ENCODE assay signal across 21 mouse cellular contexts in the genomic region with DNA sequence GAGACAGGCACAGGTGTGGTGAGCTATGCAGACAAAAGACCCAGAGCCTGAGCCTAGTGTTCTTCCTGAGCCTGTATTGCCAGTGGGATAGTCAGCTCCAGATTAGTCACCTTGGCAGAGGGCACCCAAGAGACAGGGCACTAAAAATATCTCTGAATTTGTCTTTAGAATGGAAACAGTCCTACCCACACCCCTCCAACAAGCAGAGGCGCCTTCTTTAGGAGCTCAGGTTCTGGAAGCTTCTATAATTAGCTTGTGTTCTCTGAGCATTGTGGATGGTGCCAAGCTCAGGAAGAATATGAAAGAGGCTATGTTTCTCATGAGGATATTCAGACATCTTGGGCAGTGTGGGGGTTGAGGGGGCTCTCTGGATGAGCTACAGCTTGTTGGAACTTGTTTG. TPM values are rescaled to one million over a fixed set of nuclear protein-coding genes. Genes with fewer than 3 reads are reported as not detected.
DNase-seq lines count a peak whose midpoint lies in the region; ATAC-seq and TF ChIP-seq lines count a peak whose summit lies in the region.
"Had no signal": no experiment of that assay in that cellular context is flagged by ENCODE, and none has a peak within 500 bp of the region (broad histone marks: within the 10 kb centered on the region; RNA-seq: fewer than 3 reads in every experiment).

No protein-coding gene starts in this region.

- 50% methylated on average over 1 of the region's 1 CpGs for WGBS in heart, embryonic 13.5 days
- 48% methylated on average over 1 of the region's 1 CpGs for WGBS in heart, embryonic 10.5 days
- WGBS in heart, embryonic 14.5 days, result 25% methylated on average over 1 of the region's 1 CpGs
- 28% methylated on average over 1 of the region's 1 CpGs for WGBS in olfactory bulb, adult 2 months

- no peaks in the 10 kb centered on the region for H3K36me3 ChIP-seq in heart, embryonic 13.5 days
- no peaks in the 10 kb centered on the region for H3K36me3 ChIP-seq in heart, embryonic 10.5 days
- no peaks in the 10 kb centered on the region for H3K36me3 ChIP-seq in heart, embryonic 14.5 days (ENCODE audit: control insufficient read depth, insufficient read depth, low read length)
- H3K36me3 ChIP-seq: forebrain, embryonic 15.5 days; G1E; limb, embryonic 12.5 days; liver, embryonic 12.5 days had no signal

- no peak for TF ChIP-seq POLR2A in olfactory bulb, adult 2 months (IDR thresholded peaks at IDR 0.05; ENCODE audit: insufficient read depth, low read depth, low read length)

- H3K27me3 ChIP-seq in heart, embryonic 13.5 days (replicated peaks), result no peaks in the 10 kb centered on the region; the same call in 1 of the 2 replicates
- H3K27me3 ChIP-seq in heart, embryonic 10.5 days (ENCODE audit: insufficient read depth, poor library complexity, severe bottlenecking), result peaks cover 34% of the 10 kb centered on the region
- no peaks in the 10 kb centered on the region for H3K27me3 ChIP-seq in heart, embryonic 14.5 days (ENCODE audit: control insufficient read depth, insufficient read depth, low read length)
- H3K27me3 ChIP-seq: forebrain, embryonic 15.5 days; limb, embryonic 12.5 days had no signal

- no peaks in the 10 kb centered on the region for H3K9me3 ChIP-seq in heart, embryonic 13.5 days
- no peaks in the 10 kb centered on the region for H3K9me3 ChIP-seq in heart, embryonic 10.5 days
- no peaks in the 10 kb centered on the region for H3K9me3 ChIP-seq in heart, embryonic 14.5 days (ENCODE audit: control insufficient read depth, low read length)
- H3K9me3 ChIP-seq: forebrain, embryonic 15.5 days; G1E; limb, embryonic 12.5 days; liver, embryonic 12.5 days; megakaryocyte, embryonic 14.5 days had no signal

- no peak for TF ChIP-seq CTCF in olfactory bulb, adult 2 months (IDR thresholded peaks at IDR 0.05; ENCODE audit: insufficient read depth, low read depth, low read length)

- peak; percentile 47 for DNase-seq in gastrocnemius, adult 18-20 months (ENCODE audit: low spot score)
- DNase-seq in gastrocnemius, adult 8-10 months (ENCODE audit: low spot score in 2 of 2), result no peak
- no peak for DNase-seq in heart, embryonic 10.5 days (ENCODE audit: low spot score)
- DNase-seq in adrenal gland, adult 8-10 months, result no peak
- DNase-seq: adrenal gland, postnatal 25 days; cerebellum, adult 11-12 months; cerebellum, postnatal 14 days; gastrocnemius, postnatal 14 days; kidney, adult 11 months; lung, adult 2 months; thymus, postnatal 25 days had no signal

- H3K27ac ChIP-seq in heart, embryonic 13.5 days (replicated peaks), result peak overlapping the region; percentile 58
- H3K27ac ChIP-seq in heart, embryonic 10.5 days, result no peak overlapping the region
- peak overlapping the region; percentile 35 to 60; a peak in 3 of 4 replicates for H3K27ac ChIP-seq in heart, embryonic 14.5 days (replicated peaks in 1 of 2; ENCODE audit: control insufficient read depth in 1 of 2, insufficient read depth in 1 of 2, low read depth in 2 of 2, low read length in 2 of 2)
- peak overlapping the region; percentile 31; the same call in 1 of the 2 replicates for H3K27ac ChIP-seq in olfactory bulb, adult 2 months (ENCODE audit: insufficient read depth, low read depth, low read length)
- H3K27ac ChIP-seq: forebrain, embryonic 15.5 days; kidney, postnatal 0 days; limb, embryonic 12.5 days; liver, embryonic 12.5 days had no signal

- no peak overlapping the region for H3K4me3 ChIP-seq in heart, embryonic 13.5 days
- no peak overlapping the region for H3K4me3 ChIP-seq in heart, embryonic 10.5 days
- no peak overlapping the region for H3K4me3 ChIP-seq in heart, embryonic 14.5 days (ENCODE audit: control insufficient read depth in 1 of 2, insufficient read depth in 1 of 2, low read depth in 1 of 2, low read length in 2 of 2)
- H3K4me3 ChIP-seq in olfactory bulb, adult 2 months (ENCODE audit: insufficient read depth, low read depth, low read length), result no peak overlapping the region
- H3K4me3 ChIP-seq: forebrain, embryonic 15.5 days; limb, embryonic 12.5 days; liver, embryonic 12.5 days; megakaryocyte, embryonic 14.5 days had no signal

- no peak for ATAC-seq in heart, embryonic 13.5 days (ENCODE audit: extremely low read depth, insufficient number of reproducible peaks, low FRiP score, low TSS enrichment)
- no peak for ATAC-seq in heart, embryonic 14.5 days (ENCODE audit: insufficient number of reproducible peaks, insufficient read depth, low FRiP score, low read depth)
- ATAC-seq: forebrain, embryonic 15.5 days; liver, embryonic 12.5 days; midbrain, embryonic 16.5 days had no signal

- no peak overlapping the region for H3K4me2 ChIP-seq in heart, embryonic 13.5 days
- H3K4me2 ChIP-seq in heart, embryonic 14.5 days (ENCODE audit: low read length), result no peak overlapping the region
- H3K4me2 ChIP-seq: forebrain, embryonic 15.5 days; limb, embryonic 12.5 days; liver, embryonic 12.5 days had no signal

- H3K4me1 ChIP-seq in heart, embryonic 13.5 days, result peaks cover 72% of the 10 kb centered on the region
- H3K4me1 ChIP-seq in heart, embryonic 10.5 days, result peaks cover 60% of the 10 kb centered on the region
- H3K4me1 ChIP-seq in heart, embryonic 14.5 days (ENCODE audit: control insufficient read depth in 2 of 2, insufficient read depth in 2 of 2, low read length in 2 of 2), result peaks cover 56 to 74% of the 10 kb centered on the region in 2 experiments
- H3K4me1 ChIP-seq in olfactory bulb, adult 2 months (ENCODE audit: control insufficient read depth, insufficient read depth, low read length), result peaks cover 75% of the 10 kb centered on the region
- H3K4me1 ChIP-seq: liver, embryonic 12.5 days had no signal

- no peak overlapping the region for H3K9ac ChIP-seq in heart, embryonic 13.5 days
- H3K9ac ChIP-seq in heart, embryonic 14.5 days (ENCODE audit: low read length), result no peak overlapping the region
- H3K9ac ChIP-seq: forebrain, embryonic 15.5 days; limb, embryonic 12.5 days; liver, embryonic 12.5 days had no signal

RNA-seq across cellular contexts. Expression of a gene that starts 37.4 kb away (rescaled TPM):
- under 1 TPM in 1 of 2 experiments, not detected in 1; 0.40 TPM for total RNA-seq in gastrocnemius, adult 18-20 months (2021)
- under 1 TPM in 2 of 4 experiments, not detected in 2; 0.19 to 0.27 TPM for total RNA-seq in gastrocnemius, adult 8-10 months (2022)
- 7.5 and 8.3 TPM in 2 replicates for polyA plus RNA-seq in heart, embryonic 13.5 days (2015; fragmentation: Nextera tagmentation; extraction: Ambion mirVana)
- polyA plus RNA-seq in heart, embryonic 10.5 days (2016; fragmentation: Nextera tagmentation; extraction: Ambion mirVana), result 7.2 and 8.3 TPM in 2 replicates
- 9.4 and 9.9 TPM in 2 replicates for polyA plus RNA-seq in heart, embryonic 14.5 days (2014; fragmentation: Nextera tagmentation; extraction: Ambion mirVana)
- polyA plus RNA-seq in olfactory bulb, adult 2 months (2012; ENCODE audit: insufficient read depth, insufficient read length, low replicate concordance, missing spikeins), result not detected in 2 replicates
- under 1 TPM in 3 of 4 experiments, not detected in 1; 0.12 to 0.49 (median 0.35) TPM for total RNA-seq in adrenal gland, adult 8-10 months (2022)
- total RNA-seq: G1E had no signal
- polyA plus RNA-seq: G1E had no signal

RNA-seq across cellular contexts. Expression of a gene that starts 59.7 kb away (rescaled TPM):
- total RNA-seq in gastrocnemius, adult 18-20 months (2021), result 10 to 100 TPM; 10.7 to 19.6 TPM
- 10 to 100 TPM; 14.5 to 30.2 (median 27.6) TPM for total RNA-seq in gastrocnemius, adult 8-10 months (2022)
- polyA plus RNA-seq in heart, embryonic 13.5 days (2015; fragmentation: Nextera tagmentation; extraction: Ambion mirVana), result 50.8 and 60.1 TPM in 2 replicates
- polyA plus RNA-seq in heart, embryonic 10.5 days (2016; fragmentation: Nextera tagmentation; extraction: Ambion mirVana), result 36.1 and 44.0 TPM in 2 replicates
- polyA plus RNA-seq in heart, embryonic 14.5 days (2014; fragmentation: Nextera tagmentation; extraction: Ambion mirVana), result 103 and 111 TPM in 2 replicates
- not detected in 2 replicates for polyA plus RNA-seq in olfactory bulb, adult 2 months (2012; ENCODE audit: insufficient read depth, insufficient read length, low replicate concordance, missing spikeins)
- total RNA-seq in adrenal gland, adult 8-10 months (2022), result 10 to 100 TPM; 48.8 to 85.1 (median 74.4) TPM
- total RNA-seq: G1E had no signal
- polyA plus RNA-seq: G1E had no signal

Comparison
In these comparisons a context has a peak if more than half of its experiments do, and no peak if none do; other contexts are left out.
1. RNA of a gene that starts 59.7 kb away (polyA plus RNA-seq): 103 to 111 TPM in heart, embryonic 14.5 days, 50.8 to 60.1 TPM in heart, embryonic 13.5 days and 36.1 to 44.0 TPM in heart, embryonic 10.5 days; not detected in olfactory bulb, adult 2 months; every median in the first group is over 10 times any median in the second.